Comparison of ENCODE assay signal across 7 mouse cellular contexts in the genomic region with DNA sequence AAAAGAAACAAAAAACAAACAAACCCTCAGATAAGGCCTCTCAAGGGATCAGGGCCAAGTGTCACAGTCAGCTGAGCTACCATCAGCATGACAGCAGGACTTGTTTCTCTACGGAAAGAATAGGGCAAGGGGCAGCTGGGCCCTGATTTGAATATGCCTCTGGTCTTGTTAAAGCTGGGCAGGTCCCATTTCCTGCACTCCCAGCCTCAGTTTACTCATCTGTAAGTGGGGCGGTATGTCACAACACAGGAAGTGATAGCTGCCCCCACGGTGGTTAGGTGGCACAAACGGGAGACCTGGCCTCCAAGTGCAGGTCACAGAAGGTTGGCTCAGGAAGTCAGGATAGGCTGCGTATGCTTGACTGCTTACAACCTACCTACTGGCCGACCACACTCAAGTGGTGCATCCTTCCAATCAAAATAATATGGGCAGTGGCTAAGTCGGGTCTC. TPM values are rescaled to one million over a fixed set of nuclear protein-coding genes. Genes with fewer than 3 reads are reported as not detected.
DNase-seq lines count a peak whose midpoint lies in the region; ATAC-seq and TF ChIP-seq lines count a peak whose summit lies in the region.

No protein-coding gene starts in this region.

- ATAC-seq in megakaryocyte, adult 5-6 weeks (ENCODE audit: poor library complexity, severe bottlenecking): no peak
- ATAC-seq in embryonic facial prominence, embryonic 12.5 days (ENCODE audit: insufficient number of reproducible peaks, insufficient read depth, low FRiP score, low TSS enrichment): no peak
- ATAC-seq in hindbrain, embryonic 15.5 days (ENCODE audit: low FRiP score, low read depth): no peak

- peak overlapping the region; percentile 89 for H3K4me2 ChIP-seq in embryonic facial prominence, embryonic 12.5 days (replicated peaks)
- peak overlapping the region; percentile 92 for H3K4me2 ChIP-seq in hindbrain, embryonic 15.5 days
- peak overlapping the region; percentile 90 for H3K4me2 ChIP-seq in myocyte (ENCODE audit: low read depth)

- peak overlapping the region; percentile 55 for H3ac ChIP-seq in myocyte (ENCODE audit: control insufficient read depth, insufficient read length)

- DNase-seq in cerebellum, adult 11-12 months: no peak
- DNase-seq in urinary bladder, postnatal 14 days (ENCODE audit: low spot score): no peak

- H3K9me3 ChIP-seq in megakaryocyte, embryonic 14.5 days: no peaks in the 10 kb centered on the region
- H3K9me3 ChIP-seq in embryonic facial prominence, embryonic 12.5 days: no peaks in the 10 kb centered on the region
- H3K9me3 ChIP-seq in hindbrain, embryonic 15.5 days: no peaks in the 10 kb centered on the region

- no peak overlapping the region for H3K27ac ChIP-seq in embryonic facial prominence, embryonic 12.5 days
- H3K27ac ChIP-seq in hindbrain, embryonic 15.5 days (replicated peaks): no peak overlapping the region

- H3K27me3 ChIP-seq in megakaryocyte, embryonic 14.5 days (replicated peaks): peaks cover 30% of the 10 kb centered on the region
- no peaks in the 10 kb centered on the region for H3K27me3 ChIP-seq in embryonic facial prominence, embryonic 12.5 days
- H3K27me3 ChIP-seq in hindbrain, embryonic 15.5 days: no peaks in the 10 kb centered on the region
- H3K27me3 ChIP-seq in myocyte (ENCODE audit: control insufficient read depth, insufficient read depth, insufficient read length): no peaks in the 10 kb centered on the region

- H3K9ac ChIP-seq in embryonic facial prominence, embryonic 12.5 days: peak overlapping the region; percentile 92
- H3K9ac ChIP-seq in hindbrain, embryonic 15.5 days: peak overlapping the region; percentile 92

- H3K4me3 ChIP-seq in megakaryocyte, embryonic 14.5 days (replicated peaks): peak overlapping the region; percentile 97
- H3K4me3 ChIP-seq in embryonic facial prominence, embryonic 12.5 days: peak overlapping the region; percentile 95
- H3K4me3 ChIP-seq in hindbrain, embryonic 15.5 days: peak overlapping the region; percentile 91
- peak overlapping the region; percentile 45 for H3K4me3 ChIP-seq in myocyte

- no peaks in the 10 kb centered on the region for H3K36me3 ChIP-seq in megakaryocyte, embryonic 14.5 days (replicated peaks; ENCODE audit: low read length)
- no peaks in the 10 kb centered on the region for H3K36me3 ChIP-seq in embryonic facial prominence, embryonic 12.5 days
- H3K36me3 ChIP-seq in hindbrain, embryonic 15.5 days: no peaks in the 10 kb centered on the region
- no peaks in the 10 kb centered on the region for H3K36me3 ChIP-seq in myocyte (ENCODE audit: control insufficient read depth, insufficient read depth)

- peaks cover 10% of the 10 kb centered on the region for H3K79me2 ChIP-seq in myocyte (ENCODE audit: control insufficient read depth, insufficient read depth)

- WGBS in embryonic facial prominence, embryonic 12.5 days: 28% methylated on average over 7 of the region's 7 CpGs
- WGBS in hindbrain, embryonic 15.5 days: 32% methylated on average over 7 of the region's 7 CpGs

- no peak for TF ChIP-seq POLR2A in myocyte (IDR thresholded peaks at IDR 0.05; ENCODE audit: insufficient read length, low read depth)

- peaks cover 57% of the 10 kb centered on the region for H3K4me1 ChIP-seq in megakaryocyte, embryonic 14.5 days
- peaks cover 25% of the 10 kb centered on the region for H3K4me1 ChIP-seq in embryonic facial prominence, embryonic 12.5 days
- peaks cover 36% of the 10 kb centered on the region for H3K4me1 ChIP-seq in hindbrain, embryonic 15.5 days (replicated peaks)

TF ChIP-seq in myocyte, 11 proteins besides CTCF, POLR2A, EP300 and RAD21:
- TF ChIP-seq TCF12 (IDR thresholded peaks at IDR 0.05; ENCODE audit: insufficient read depth, poor library complexity, severe bottlenecking) (no peak), CEBPB (IDR thresholded peaks at IDR 0.05; ENCODE audit: insufficient read depth, poor library complexity, severe bottlenecking) (no peak), SRF (IDR thresholded peaks at IDR 0.05; ENCODE audit: control insufficient read depth, insufficient read length, low read depth) (no peak), MYOG (IDR thresholded peaks at IDR 0.05; ENCODE audit: control insufficient read depth in 1 of 3, insufficient read depth in 1 of 3, insufficient read length in 2 of 3, low read depth in 2 of 3) (no peak), POLR2AphosphoS2 (IDR thresholded peaks at IDR 0.05; ENCODE audit: insufficient read length, low read depth) (no peak), REST (IDR thresholded peaks at IDR 0.05; ENCODE audit: insufficient read depth, insufficient read length) (no peak), MAX (IDR thresholded peaks at IDR 0.05; ENCODE audit: low read depth) (no peak), E2F4 (IDR thresholded peaks at IDR 0.05; ENCODE audit: insufficient read depth) (no peak), TCF3 (IDR thresholded peaks at IDR 0.05; ENCODE audit: insufficient read length, low read depth) (no peak), MYOD1 (IDR thresholded peaks at IDR 0.05; ENCODE audit: control insufficient read depth in 1 of 3, insufficient read length in 2 of 3, low read depth in 2 of 3) (no peak), USF1 (IDR thresholded peaks at IDR 0.05; ENCODE audit: low read depth) (no peak)

RNA-seq across cellular contexts. Expression of a gene that starts 2.0 kb away (rescaled TPM):
- 2.5 and 7.8 TPM in 2 replicates for polyA plus RNA-seq in megakaryocyte, embryonic 14.5 days (2012; ENCODE audit: insufficient read depth, low replicate concordance)
- 5.6 and 5.8 TPM in 2 replicates for total RNA-seq in megakaryocyte, adult 5-6 weeks (2015)
- 2.7 and 3.3 TPM in 2 replicates for total RNA-seq in megakaryocyte, adult 5-6 weeks (2017)
- polyA plus RNA-seq in embryonic facial prominence, embryonic 12.5 days (2016; fragmentation: Nextera tagmentation; extraction: Ambion mirVana): 20.0 and 20.4 TPM in 2 replicates
- 30.8 and 32.9 TPM in 2 replicates for polyA plus RNA-seq in hindbrain, embryonic 15.5 days (2015; fragmentation: Nextera tagmentation; extraction: Ambion mirVana)
- polyA plus RNA-seq in myocyte (2012; fragmentation: generic; extraction: Trizol): 20.0 TPM

RNA-seq across cellular contexts. Expression of a gene that starts 19.3 kb away (rescaled TPM):
- polyA plus RNA-seq in megakaryocyte, embryonic 14.5 days (2012; ENCODE audit: insufficient read depth, low replicate concordance): 158 and 191 TPM in 2 replicates
- 34.2 and 37.2 TPM in 2 replicates for total RNA-seq in megakaryocyte, adult 5-6 weeks (2015)
- 10.5 and 16.3 TPM in 2 replicates for total RNA-seq in megakaryocyte, adult 5-6 weeks (2017)
- polyA plus RNA-seq in embryonic facial prominence, embryonic 12.5 days (2016; fragmentation: Nextera tagmentation; extraction: Ambion mirVana): 89.4 and 92.9 TPM in 2 replicates
- polyA plus RNA-seq in hindbrain, embryonic 15.5 days (2015; fragmentation: Nextera tagmentation; extraction: Ambion mirVana): 31.5 and 31.8 TPM in 2 replicates
- polyA plus RNA-seq in myocyte (2012; fragmentation: generic; extraction: Trizol): 68.5 TPM

RNA-seq across cellular contexts. Expression of a gene that starts 33.5 kb away (rescaled TPM):
- 9.2 and 13.5 TPM in 2 replicates for polyA plus RNA-seq in megakaryocyte, embryonic 14.5 days (2012; ENCODE audit: insufficient read depth, low replicate concordance)
- total RNA-seq in megakaryocyte, adult 5-6 weeks (2015): 13.3 and 18.7 TPM in 2 replicates
- total RNA-seq in megakaryocyte, adult 5-6 weeks (2017): 32.7 and 37.7 TPM in 2 replicates
- 55.2 and 59.3 TPM in 2 replicates for polyA plus RNA-seq in embryonic facial prominence, embryonic 12.5 days (2016; fragmentation: Nextera tagmentation; extraction: Ambion mirVana)
- 58.6 and 58.8 TPM in 2 replicates for polyA plus RNA-seq in hindbrain, embryonic 15.5 days (2015; fragmentation: Nextera tagmentation; extraction: Ambion mirVana)
- polyA plus RNA-seq in myocyte (2012; fragmentation: generic; extraction: Trizol): 68.7 TPM

Comparison
In these comparisons a context has a peak if more than half of its experiments do, and no peak if none do; other contexts are left out.
1. H3K4me3 ChIP-seq: peak in every context shown above with its lines; median percentile 97 in megakaryocyte, embryonic 14.5 days; 95 in embryonic facial prominence, embryonic 12.5 days; 91 in hindbrain, embryonic 15.5 days; 45 in myocyte.